Mouse (Mus musculus) liver, postnatal 0 days (tissue): ENCODE data around the gene Mid1ip1. TPM values are rescaled to one million over a fixed set of nuclear protein-coding genes. Genes with fewer than 3 reads are reported as not detected.

ENCODE experiments used
- ATAC-seq: fragments of 200-750 bp; cut with Nextera tagmentation; 2 replicates; pipeline ENCODE4 v1.8.0; 2017; ENCODE audit warnings: mild to moderate bottlenecking, moderate library complexity
- DNase-seq: peaks from one replicate; pipeline ENCODE4 v3.0.0-alpha.2; 2016
- H3K27ac ChIP-seq: fragments of 300-500 bp; sonication (generic); 2 replicates; pipeline ENCODE4 v1.5.1; 2014; ENCODE audit warnings: antibody characterized with exemption, moderate library complexity, mild to moderate bottlenecking, low read depth
- H3K27me3 ChIP-seq: fragments of 300-500 bp; sonication (generic); 2 replicates; pipeline ENCODE4 v1.6.1; 2014; ENCODE audit warnings: low read length, control low read depth, mixed read lengths; ENCODE audit not compliant: insufficient read depth
- H3K36me3 ChIP-seq: fragments of 300-500 bp; sonication (generic); replicated peaks from 2 replicates; pipeline ENCODE4 v1.6.1; 2014; ENCODE audit warnings: mild to moderate bottlenecking, control low read depth, low read length, moderate library complexity, mixed read lengths; ENCODE audit not compliant: insufficient read depth
- H3K4me1 ChIP-seq: fragments of 300-500 bp; sonication (generic); 2 replicates; pipeline ENCODE4 v1.6.1; 2014; ENCODE audit warnings: antibody characterized with exemption, mild to moderate bottlenecking, control low read depth; ENCODE audit not compliant: insufficient read depth
- H3K4me2 ChIP-seq: fragments of 300-500 bp; sonication (generic); 2 replicates; pipeline ENCODE4 v1.6.1; 2014; ENCODE audit warnings: low read depth, mild to moderate bottlenecking, low read length, moderate library complexity, mixed read lengths
- H3K4me3 ChIP-seq: fragments of 300-500 bp; sonication (generic); 2 replicates; pipeline ENCODE4 v1.5.1; 2014; ENCODE audit warnings: low read depth, low read length
- H3K9ac ChIP-seq: fragments of 300-500 bp; sonication (generic); replicated peaks from 2 replicates; pipeline ENCODE4 v1.6.1; 2014; ENCODE audit warnings: mild to moderate bottlenecking, moderate library complexity
- H3K9me3 ChIP-seq: fragments of 300-500 bp; sonication (generic); 2 replicates; pipeline ENCODE4 v1.6.1; 2016; ENCODE audit warnings: mild to moderate bottlenecking, control low read depth, low read length, mixed read lengths
- CTCF ChIP-seq: sonication (generic); IDR thresholded peaks from 2 replicates; pipeline ENCODE4 v1.5.1; 2016; ENCODE audit warnings: antibody characterized with exemption, low read depth
- EP300 ChIP-seq: IDR thresholded peaks from 2 replicates; pipeline ENCODE4 v1.6.1; 2016; ENCODE audit warnings: antibody characterized with exemption, low read depth, mild to moderate bottlenecking
- WGBS: fragments of 180-500 bp; shearing (Covaris S2); extraction: QIAGEN DNeasy Blood & Tissue Kit; methylation state at CpG from one replicate; pipeline ENCODE4 v1.1.7; 2014; ENCODE audit not compliant: insufficient replicate concordance; 5-methylcytosine and 5-hydroxymethylcytosine counted together
- polyA plus RNA-seq: library from polyadenylated mRNA; unstranded; fragments of >200 nt; fragmentation: Nextera tagmentation; extraction: Ambion mirVana; gene quantifications from 2 replicates; pipeline ENCODE4 v1.2.1, GENCODE M21; 2015

Mid1ip1 gene
- polyA plus RNA-seq, 1 experiment from 2014 or later, result 26.6 TPM

GRCm38 (mm10) chrX:10734874-10735273 lies 20.1 kb downstream of the Mid1ip1 start:
- 26% methylated on average over 1 of the region's 1 CpGs for WGBS
- H3K9ac ChIP-seq, result no peak overlapping the region

GRCm38 (mm10) chrX:10758866-10759265 lies 44.1 kb downstream of the Mid1ip1 start:
- TF ChIP-seq CTCF (no peak), EP300 (no peak)
- 0 out of 2 replicates have a peak, but pooled peaks cover 2% of the 10 kb centered on the region for H3K27me3 ChIP-seq
- no peak overlapping the region for H3K27ac ChIP-seq
- no peak for ATAC-seq
- no peak overlapping the region for H3K4me2 ChIP-seq
- no peak overlapping the region for H3K4me3 ChIP-seq
- no peaks in the 10 kb centered on the region for H3K4me1 ChIP-seq
- no peak overlapping the region for H3K9ac ChIP-seq
- no peaks in the 10 kb centered on the region for H3K9me3 ChIP-seq
- no peak for DNase-seq
- WGBS, result 68% methylated on average over 4 of the region's 4 CpGs
- no peaks in the 10 kb centered on the region for H3K36me3 ChIP-seq

More at GRCm38 (mm10) chrX:10734874-10735273, 20.1 kb downstream of the Mid1ip1 start:
- Histone ChIP-seq H3K27ac (no peak overlapping the region), H3K9me3 (no peaks in the 10 kb centered on the region), H3K36me3 (no peaks in the 10 kb centered on the region), H3K27me3 (no peaks in the 10 kb centered on the region), H3K4me1 (no peaks in the 10 kb centered on the region), H3K4me3 (no peak overlapping the region), H3K4me2 (no peak overlapping the region)
- ATAC-seq, result no peak
- DNase-seq, result no peak
- TF ChIP-seq CTCF (no peak), EP300 (no peak)

GRCm38 (mm10) chrX:10763476-10764016 lies 48.7 kb downstream of the Mid1ip1 start:
- TF ChIP-seq EP300, result no peak
- TF ChIP-seq CTCF, result no peak
- no peak overlapping the region for H3K4me2 ChIP-seq
- no peak for ATAC-seq
- no peak overlapping the region for H3K27ac ChIP-seq
- peaks cover 3% of the 10 kb centered on the region; the same call in 1 of the 2 replicates for H3K27me3 ChIP-seq
- H3K36me3 ChIP-seq, result no peaks in the 10 kb centered on the region
- no peak overlapping the region for H3K4me3 ChIP-seq
- WGBS, result 62% methylated on average over 10 of the region's 10 CpGs
- no peaks in the 10 kb centered on the region for H3K9me3 ChIP-seq
- no peak overlapping the region for H3K9ac ChIP-seq
- H3K4me1 ChIP-seq, result no peaks in the 10 kb centered on the region
- DNase-seq, result no peak

Other genes with a start within 250 kb of the Mid1ip1 start
- gene Tspan7, start 229.9 kb upstream of the Mid1ip1 start, polyA plus RNA-seq, result 44.4 and 46.4 TPM in 2 replicates